Mouse (Mus musculus) embryonic facial prominence, embryonic 13.5 days (tissue): ENCODE results near the gene Gm45234. TPM values are rescaled to one million over a fixed set of nuclear protein-coding genes. Genes with fewer than 3 reads are reported as not detected.

Source experiments
- ATAC-seq: fragments of 200-750 bp; cut with Nextera tagmentation; 2 replicates; pipeline ENCODE4 v1.8.0; 2017; ENCODE audit warnings: low read depth; ENCODE audit not compliant: insufficient number of reproducible peaks, insufficient read depth, low FRiP score, low TSS enrichment
- H3K27ac ChIP-seq: fragments of 300-500 bp; sonication (generic); 2 replicates; pipeline ENCODE4 v1.5.1; 2015; ENCODE audit warnings: moderate library complexity, mild to moderate bottlenecking, inconsistent platforms
- H3K27me3 ChIP-seq: fragments of 300-500 bp; sonication (generic); 2 replicates; pipeline ENCODE4 v1.6.1; 2015; ENCODE audit warnings: mild to moderate bottlenecking, inconsistent platforms
- H3K36me3 ChIP-seq: fragments of 300-500 bp; sonication (generic); 2 replicates; pipeline ENCODE4 v1.6.1; 2015; ENCODE audit warnings: mild to moderate bottlenecking, inconsistent platforms
- H3K4me1 ChIP-seq: fragments of 300-500 bp; sonication (generic); 2 replicates; pipeline ENCODE4 v1.6.1; 2015; ENCODE audit warnings: inconsistent platforms
- H3K4me2 ChIP-seq: fragments of 300-500 bp; sonication (generic); 2 replicates; pipeline ENCODE4 v1.6.1; 2015; ENCODE audit warnings: moderate library complexity, mild to moderate bottlenecking, inconsistent platforms
- H3K4me3 ChIP-seq: fragments of 300-500 bp; sonication (generic); 2 replicates; pipeline ENCODE4 v1.5.1; 2015; ENCODE audit warnings: mild to moderate bottlenecking, inconsistent platforms
- H3K9ac ChIP-seq: fragments of 300-500 bp; sonication (generic); 2 replicates; pipeline ENCODE4 v1.6.1; 2015; ENCODE audit warnings: mild to moderate bottlenecking, inconsistent platforms
- H3K9me3 ChIP-seq: fragments of 300-500 bp; sonication (generic); 2 replicates; pipeline ENCODE4 v1.6.1; 2016; ENCODE audit warnings: inconsistent platforms
- WGBS: fragments of 180-500 bp; shearing (Covaris S2); methylation state at CpG from one replicate; pipeline ENCODE4 v1.1.7; 2015; ENCODE audit warnings: mixed read lengths; 5-methylcytosine and 5-hydroxymethylcytosine counted together
- polyA plus RNA-seq: library from polyadenylated mRNA; unstranded; fragments of >200 nt; fragmentation: Nextera tagmentation; extraction: Ambion mirVana; gene quantifications from 2 replicates; pipeline ENCODE4 v1.2.1, GENCODE M21; 2015

Gene Gm45234
- polyA plus RNA-seq, 1 experiment from 2014 or later, result not detected

DNA sequence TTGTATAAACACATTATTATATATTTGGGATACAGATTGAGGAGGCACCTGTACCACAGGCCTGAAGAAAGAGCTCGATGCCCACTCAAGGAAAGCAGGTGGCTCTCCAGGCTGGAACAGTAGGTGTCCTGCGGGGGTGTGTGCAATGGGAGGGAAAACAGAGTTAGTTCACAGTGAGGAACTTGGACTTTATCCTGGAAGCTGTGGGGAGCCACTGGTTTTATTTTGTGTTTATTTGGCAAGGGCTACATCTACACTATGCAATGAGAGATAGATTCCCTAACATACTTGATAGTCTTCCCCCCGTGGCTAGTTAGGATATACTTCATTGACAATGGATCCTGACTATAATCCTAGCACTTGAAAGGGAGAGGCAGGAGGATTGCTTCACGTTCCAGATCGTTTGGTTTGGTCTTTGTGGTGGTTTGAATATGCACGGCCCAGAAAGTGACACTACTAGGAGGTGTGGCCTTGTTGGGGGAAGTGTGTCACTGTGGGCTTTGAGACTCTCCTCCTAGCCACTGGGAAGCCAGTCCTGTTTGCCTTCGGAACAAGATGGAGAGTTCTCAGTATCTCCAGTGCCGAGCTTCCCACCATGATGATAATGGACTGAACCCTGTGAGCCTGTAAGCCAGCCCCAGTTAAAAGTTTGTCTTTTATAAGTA is 31.1 kb upstream of the Gm45234 start:
- Histone ChIP-seq H3K27me3 (no peaks in the 10 kb centered on the region), H3K27ac (no peak overlapping the region), H3K36me3 (no peaks in the 10 kb centered on the region), H3K9ac (no peak overlapping the region), H3K4me2 (no peak overlapping the region), H3K4me3 (no peak overlapping the region), H3K9me3 (no peaks in the 10 kb centered on the region), H3K4me1 (peaks cover 15% of the 10 kb centered on the region)
- 56% methylated on average over 8 of the region's 8 CpGs for WGBS
- no peak for ATAC-seq

DNA sequence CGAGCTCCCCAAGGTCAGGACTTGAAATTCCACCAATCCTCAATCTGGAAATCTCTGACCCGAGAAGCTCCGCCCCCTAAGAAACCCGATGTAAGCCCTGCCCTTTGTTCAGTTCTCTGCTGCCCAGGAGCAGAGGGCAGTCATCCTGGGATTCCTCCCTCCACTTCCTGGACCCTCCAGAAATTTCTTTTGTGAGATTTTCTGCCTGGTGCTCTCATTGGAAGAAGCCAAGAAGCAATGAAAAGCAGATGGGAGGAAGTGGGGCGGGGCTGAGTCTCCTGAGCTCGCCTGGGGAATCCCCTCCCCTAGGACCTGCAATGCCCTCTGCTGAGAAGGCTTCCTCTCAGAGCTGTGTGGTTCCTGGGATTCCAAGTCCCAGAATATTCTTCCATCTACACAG is 26.6 kb upstream of the Gm45234 start:
- 11% methylated on average over 6 of the region's 6 CpGs for WGBS
- Histone ChIP-seq H3K36me3 (no peaks in the 10 kb centered on the region), H3K4me3 (no peak overlapping the region), H3K27me3 (peaks cover 14% of the 10 kb centered on the region), H3K27ac (peak overlapping the region; percentile 70), H3K4me2 (peak overlapping the region; percentile 43), H3K9ac (peak overlapping the region; percentile 28; the same call in 1 of the 2 replicates), H3K4me1 (peaks cover 23% of the 10 kb centered on the region), H3K9me3 (no peaks in the 10 kb centered on the region)
- no peak; the same call in 1 of the 2 replicates for ATAC-seq

DNA sequence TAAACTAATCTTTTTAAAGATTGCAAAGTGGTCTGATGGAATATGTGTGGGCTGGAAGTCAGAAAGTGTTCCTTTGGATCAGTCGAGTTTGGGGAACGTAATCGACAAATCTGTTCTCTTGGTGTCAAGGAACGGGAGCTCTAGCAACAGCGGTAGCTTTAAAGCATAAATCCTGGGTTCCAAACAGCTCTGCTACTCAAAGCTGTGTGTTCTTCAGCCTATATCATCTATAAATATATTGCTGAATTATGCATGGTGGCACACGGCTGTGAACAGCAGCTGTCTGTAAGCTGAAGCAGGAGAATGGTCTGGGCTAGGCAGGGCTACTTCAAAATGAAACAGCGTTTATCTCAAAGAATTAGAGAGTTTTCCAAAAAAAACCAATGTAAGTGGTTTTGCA is 25.1 kb upstream of the Gm45234 start:
- Histone ChIP-seq H3K9me3 (no peaks in the 10 kb centered on the region), H3K27ac (no peak overlapping the region), H3K4me2 (no peak overlapping the region), H3K9ac (no peak overlapping the region), H3K27me3 (peaks cover 14% of the 10 kb centered on the region), H3K4me3 (no peak overlapping the region), H3K4me1 (peaks cover 23% of the 10 kb centered on the region), H3K36me3 (no peaks in the 10 kb centered on the region)
- WGBS, result 83% methylated on average over 7 of the region's 7 CpGs
- no peak for ATAC-seq

DNA sequence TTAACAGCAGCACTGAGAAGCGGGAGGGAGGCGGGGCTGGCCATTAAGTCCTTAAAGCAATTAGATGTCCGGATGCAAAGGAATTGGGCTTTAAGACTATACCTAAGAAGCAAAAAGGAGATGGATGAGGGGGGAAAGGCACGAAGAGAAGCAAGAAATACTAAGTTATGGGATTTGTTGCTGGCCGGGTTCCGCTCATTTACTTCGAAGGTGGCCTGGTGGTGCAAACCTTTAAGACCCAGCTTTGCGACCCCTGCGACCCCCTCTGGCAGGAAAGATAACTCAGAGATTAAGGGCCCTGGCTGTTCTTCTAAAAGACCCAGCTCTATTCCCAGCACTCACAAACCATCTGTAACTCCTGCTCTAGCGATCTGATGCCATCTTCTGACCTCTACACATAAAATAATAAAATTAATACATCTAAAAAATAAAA is 24.2 kb upstream of the Gm45234 start:
- Histone ChIP-seq H3K4me1 (peaks cover 23% of the 10 kb centered on the region), H3K36me3 (no peaks in the 10 kb centered on the region), H3K4me2 (peak overlapping the region; percentile 69), H3K27ac (peak overlapping the region; percentile 28; the same call in 1 of the 2 replicates), H3K4me3 (peak overlapping the region; percentile 40), H3K9me3 (no peaks in the 10 kb centered on the region), H3K9ac (peak overlapping the region; percentile 58), H3K27me3 (peaks cover 14% of the 10 kb centered on the region)
- WGBS, result 6% methylated on average over 10 of the region's 10 CpGs
- no peak for ATAC-seq

DNA sequence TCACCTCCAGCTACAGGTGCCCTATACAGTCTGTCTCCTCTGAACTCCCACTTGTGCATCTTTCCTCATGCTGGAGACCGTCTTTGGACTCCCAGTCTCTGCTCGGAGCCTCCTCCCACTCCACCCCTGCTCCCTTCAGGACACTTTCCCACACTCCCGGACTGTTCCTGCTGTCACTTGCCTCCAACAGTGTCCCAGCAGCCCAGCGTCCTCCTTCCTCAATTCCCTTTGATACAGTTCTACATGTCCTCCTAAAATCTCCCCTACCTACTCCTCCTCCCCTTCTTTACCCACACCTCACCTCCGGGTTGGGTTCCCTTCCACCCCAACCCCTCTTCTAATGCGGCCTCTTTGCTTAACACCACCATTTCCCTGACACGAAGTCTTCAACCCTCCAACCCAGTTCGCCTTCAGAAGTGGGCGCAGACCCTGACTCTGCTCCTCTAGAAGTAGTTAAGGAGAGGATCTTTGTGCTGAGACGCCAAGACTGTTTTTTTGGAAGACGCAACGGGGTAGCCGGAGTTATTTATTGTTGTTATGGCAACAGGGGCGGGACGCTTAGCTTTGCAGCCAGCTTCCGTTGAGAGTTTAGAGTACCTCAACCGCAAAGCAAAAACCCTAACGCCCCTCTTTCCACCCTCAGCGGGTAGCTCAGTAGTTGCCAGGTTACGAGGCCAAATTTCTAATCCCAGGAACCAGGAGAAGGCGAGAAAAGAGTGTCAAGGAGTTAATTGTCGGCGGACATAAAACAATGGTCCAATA is 23.6 kb upstream of the Gm45234 start, which contains the start of gene Lrrc23:
TSS of gene Lrrc23 (minus strand) at position 506 of the 762 bp plus-strand sequence.
- Histone ChIP-seq H3K36me3 (no peaks in the 10 kb centered on the region), H3K9ac (peak within 1 kb of the TSS; percentile 58), H3K27ac (peak within 1 kb of the TSS; percentile 28; the same call in 1 of the 2 replicates), H3K9me3 (no peaks in the 10 kb centered on the region), H3K4me3 (peak within 1 kb of the TSS; percentile 40), H3K27me3 (peaks cover 14% of the 10 kb centered on the region), H3K4me2 (peak within 1 kb of the TSS; percentile 69), H3K4me1 (peaks cover 23% of the 10 kb centered on the region)
- ATAC-seq, result peak; percentile 46; the same call in 1 of the 2 replicates
- WGBS, result 3% methylated on average over 23 of the region's 23 CpGs

DNA sequence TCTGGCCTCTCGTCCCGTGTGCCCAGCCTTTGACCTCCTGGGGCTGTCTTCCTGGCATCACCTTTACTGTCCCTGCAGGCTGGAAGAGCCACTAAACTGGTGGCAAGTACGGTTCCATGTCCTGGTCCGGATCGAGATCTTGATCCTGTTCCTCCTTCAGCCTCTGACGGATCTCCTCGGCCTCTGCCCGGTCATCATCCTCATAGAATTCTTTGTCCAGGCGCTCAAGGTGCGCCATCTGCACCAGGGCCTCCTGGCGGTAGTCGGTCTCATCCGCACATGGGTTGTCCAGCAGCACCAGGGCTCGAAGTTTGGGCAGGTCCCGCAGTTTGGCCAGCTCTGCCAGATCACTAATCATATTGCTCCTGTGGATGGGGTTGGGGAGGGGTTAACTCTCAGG is 14.7 kb upstream of the Gm45234 start:
- Histone ChIP-seq H3K9ac (no peak overlapping the region), H3K27me3 (peaks cover 16% of the 10 kb centered on the region)
- 90% methylated on average over 15 of the region's 15 CpGs for WGBS

DNA sequence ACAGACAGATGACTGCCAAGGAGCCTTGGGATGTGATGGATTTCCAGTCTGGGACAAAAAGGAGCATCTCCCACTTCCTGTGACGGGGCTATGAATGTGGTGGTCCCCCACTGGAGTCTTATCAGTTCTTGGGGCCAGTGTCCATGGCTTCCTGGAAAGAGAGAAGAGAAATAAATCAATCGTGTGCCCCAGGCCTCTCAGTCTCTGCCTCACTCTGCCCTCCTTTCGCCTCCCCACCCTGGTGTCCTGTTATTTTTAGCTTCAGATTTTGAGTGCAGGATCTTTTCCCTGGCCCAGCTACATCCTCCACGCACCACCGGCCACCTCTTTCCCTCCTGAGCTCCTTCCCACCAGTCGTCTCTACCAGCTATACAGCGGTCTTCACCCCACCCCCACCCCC is 14.2 kb upstream of the Gm45234 start:
- Histone ChIP-seq H3K4me2 (peak overlapping the region; percentile 92), H3K9ac (peak overlapping the region; percentile 77), H3K27me3 (peaks cover 16% of the 10 kb centered on the region), H3K36me3 (0 out of 2 replicates have a peak, but pooled peaks cover 4% of the 10 kb centered on the region), H3K27ac (no peak overlapping the region), H3K9me3 (no peaks in the 10 kb centered on the region), H3K4me1 (peaks cover 30% of the 10 kb centered on the region), H3K4me3 (peak overlapping the region; percentile 61)
- ATAC-seq, result no peak
- 60% methylated on average over 7 of the region's 7 CpGs for WGBS

More for the DNA sequence above, 14.7 kb upstream of the Gm45234 start:
- H3K36me3 ChIP-seq, result 0 out of 2 replicates have a peak, but pooled peaks cover 4% of the 10 kb centered on the region
- no peaks in the 10 kb centered on the region for H3K9me3 ChIP-seq
- H3K27ac ChIP-seq, result no peak overlapping the region
- no peak overlapping the region for H3K4me3 ChIP-seq
- H3K4me1 ChIP-seq, result peaks cover 30% of the 10 kb centered on the region
- H3K4me2 ChIP-seq, result no peak overlapping the region
- no peak for ATAC-seq

DNA sequence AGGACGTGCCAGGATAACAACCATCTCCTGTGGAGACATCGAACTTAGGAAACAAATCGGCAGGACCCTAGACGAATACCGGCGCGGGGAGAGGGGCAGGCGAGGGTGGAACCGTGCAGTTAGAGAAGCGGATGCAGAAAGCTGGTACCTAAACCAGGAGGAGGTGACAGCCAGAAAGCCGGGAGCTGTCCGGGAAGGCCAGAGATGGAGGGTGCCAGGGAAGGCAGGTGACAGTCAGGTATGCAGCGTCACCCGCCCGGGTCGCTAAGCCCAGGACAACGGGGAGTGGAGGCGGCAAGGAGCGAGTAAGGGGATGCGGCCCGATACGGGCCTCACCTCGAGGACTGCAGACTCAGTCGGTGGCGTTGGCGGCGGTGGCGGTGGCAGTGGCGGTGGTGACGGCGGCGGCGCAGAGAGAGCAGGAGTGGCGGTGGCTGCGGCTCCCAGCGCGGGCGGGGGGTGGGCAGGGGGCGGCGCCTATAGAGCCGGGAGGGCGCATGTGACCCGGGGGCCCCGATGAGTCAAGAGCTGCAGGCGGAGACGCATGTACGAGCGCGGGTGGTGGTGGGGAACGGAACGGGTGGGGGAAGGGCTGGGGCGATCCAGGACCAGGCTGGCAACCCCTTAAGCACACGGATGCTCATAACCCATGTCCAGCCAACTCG is 13.4 kb upstream of the Gm45234 start, which contains the start of gene Eno2:
TSS of gene Eno2 (minus strand) at position 573 of the 665 bp plus-strand sequence.
- Histone ChIP-seq H3K27ac (no peak within 1 kb of the TSS), H3K27me3 (peaks cover 16% of the 10 kb centered on the region), H3K9me3 (no peaks in the 10 kb centered on the region), H3K36me3 (0 out of 2 replicates have a peak, but pooled peaks cover 4% of the 10 kb centered on the region), H3K4me2 (peak within 1 kb of the TSS; percentile 92), H3K9ac (peak within 1 kb of the TSS; percentile 77), H3K4me3 (peak within 1 kb of the TSS; percentile 61), H3K4me1 (peaks cover 30% of the 10 kb centered on the region)
- under 1% methylated on average over 53 of the region's 54 CpGs for WGBS
- peak; percentile 67; the same call in 1 of the 2 replicates for ATAC-seq

DNA sequence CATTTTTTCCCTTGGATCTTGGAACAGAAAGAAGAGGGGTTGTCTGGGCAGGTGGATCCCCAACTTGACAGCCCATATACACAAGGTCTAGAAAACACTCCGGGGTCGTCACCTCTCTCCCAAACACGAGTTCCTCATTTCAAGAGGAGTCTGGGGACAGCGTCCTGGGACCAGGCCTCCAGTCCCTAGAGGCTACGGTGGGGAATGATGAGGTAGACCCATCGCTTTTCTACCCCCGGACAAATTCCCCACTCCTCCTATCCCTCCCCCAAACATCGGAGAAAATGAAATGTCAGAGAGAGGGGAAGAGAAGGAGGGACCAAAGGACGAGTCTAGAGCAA is 12.9 kb upstream of the Gm45234 start:
- Histone ChIP-seq H3K36me3 (0 out of 2 replicates have a peak, but pooled peaks cover 4% of the 10 kb centered on the region), H3K4me2 (peak overlapping the region; percentile 92), H3K27ac (no peak overlapping the region), H3K4me1 (peaks cover 30% of the 10 kb centered on the region), H3K9ac (peak overlapping the region; percentile 77), H3K4me3 (peak overlapping the region; percentile 61), H3K9me3 (no peaks in the 10 kb centered on the region), H3K27me3 (peaks cover 16% of the 10 kb centered on the region)
- 4% methylated on average over 9 of the region's 9 CpGs for WGBS
- ATAC-seq, result no peak

DNA sequence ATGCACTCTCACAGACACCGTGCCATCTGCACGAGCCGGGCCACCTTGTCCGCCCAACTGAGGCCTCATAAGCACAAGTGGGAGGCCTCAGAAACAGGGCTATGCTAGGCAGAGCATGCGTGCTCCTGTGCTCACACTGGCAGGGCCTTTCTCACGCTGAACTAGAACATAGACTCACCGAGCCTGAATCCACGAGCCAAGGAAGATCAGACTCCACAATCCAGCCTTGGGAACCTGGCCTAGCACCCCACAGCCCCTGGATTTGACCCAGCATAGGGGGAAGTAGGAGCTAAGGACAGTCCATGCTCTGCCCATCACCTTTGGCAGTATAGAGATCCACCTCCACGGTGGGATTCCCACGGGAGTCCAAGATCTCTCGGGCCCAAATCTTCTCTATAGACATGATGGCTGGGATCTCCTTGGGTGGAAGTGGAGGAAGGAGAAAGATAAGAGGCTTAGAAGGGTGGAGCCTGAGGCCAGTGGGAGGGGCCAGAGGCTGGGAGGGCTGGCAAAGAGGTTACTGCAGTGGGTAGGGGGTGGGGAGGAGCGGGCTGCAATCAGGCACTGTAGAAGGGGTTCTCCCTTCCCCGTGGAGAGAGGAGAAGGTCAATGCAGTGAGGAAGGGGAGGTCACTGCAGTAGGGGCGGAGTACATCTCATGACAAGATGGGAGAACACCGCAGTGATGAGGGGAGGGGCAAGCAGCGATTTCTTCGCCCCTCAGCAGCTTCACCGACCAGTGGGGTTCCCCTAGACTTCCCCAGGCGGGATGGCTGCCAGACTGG is 12.3 kb upstream of the Gm45234 start:
- peaks cover 16% of the 10 kb centered on the region for H3K27me3 ChIP-seq
- no peak overlapping the region for H3K27ac ChIP-seq
- H3K4me2 ChIP-seq, result peak overlapping the region; percentile 92
- peak overlapping the region; percentile 61 for H3K4me3 ChIP-seq
- peak overlapping the region; percentile 77 for H3K9ac ChIP-seq
- H3K9me3 ChIP-seq, result no peaks in the 10 kb centered on the region
- no peak for ATAC-seq
- 0 out of 2 replicates have a peak, but pooled peaks cover 4% of the 10 kb centered on the region for H3K36me3 ChIP-seq
- H3K4me1 ChIP-seq, result peaks cover 30% of the 10 kb centered on the region
- 22% methylated on average over 19 of the region's 19 CpGs for WGBS
